Mouse (Mus musculus): ENCODE data around the gene Spag17.

Spag17 gene

DNA sequence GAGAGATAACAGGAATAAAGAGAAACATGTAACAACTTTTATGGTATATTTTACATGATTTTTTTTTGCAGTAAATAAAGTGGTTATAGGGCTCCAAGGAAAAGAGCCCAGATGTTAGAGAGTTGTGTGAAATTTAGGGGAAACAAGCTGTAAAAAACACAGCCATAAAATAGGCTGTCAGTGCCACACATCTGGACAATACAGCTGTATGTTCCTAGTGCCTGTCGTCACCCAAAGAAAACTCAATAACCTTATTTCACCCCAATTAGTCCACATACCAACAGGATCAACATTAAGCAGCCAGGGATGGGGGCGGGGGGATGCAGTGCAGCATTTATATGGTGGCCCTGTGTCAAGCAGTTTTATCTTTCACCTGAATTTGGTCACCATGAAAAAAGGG, 81.1 kb downstream of the Spag17 start:
- no peak for DNase-seq

- no peak for DNase-seq
Observed at GRCm38 (mm10) chr3:99970766-99971165, 85.6 kb downstream of the Spag17 start.

GRCm38 (mm10) chr3:99981046-99981445, 95.8 kb downstream of the Spag17 start:
- no peak for DNase-seq

DNA sequence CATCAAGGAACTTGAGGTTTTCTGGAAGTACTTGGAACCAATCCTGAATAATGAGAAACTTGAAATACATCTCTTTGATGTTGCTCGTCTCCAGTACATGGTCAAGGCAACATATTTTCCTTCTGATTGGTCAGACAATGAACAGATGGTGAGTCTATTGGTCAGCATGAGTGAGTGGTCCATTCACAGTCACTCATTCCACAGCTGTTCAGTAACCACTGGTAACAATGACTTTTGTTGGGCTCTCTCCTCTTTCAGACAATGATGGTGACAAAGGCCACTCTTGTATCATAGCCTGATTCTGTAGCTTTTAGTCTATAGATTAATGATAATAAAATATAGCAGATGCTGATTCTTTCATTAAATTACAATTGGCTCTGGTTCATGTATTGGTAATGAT, 119.5 kb downstream of the Spag17 start:
- DNase-seq = no peak

DNA sequence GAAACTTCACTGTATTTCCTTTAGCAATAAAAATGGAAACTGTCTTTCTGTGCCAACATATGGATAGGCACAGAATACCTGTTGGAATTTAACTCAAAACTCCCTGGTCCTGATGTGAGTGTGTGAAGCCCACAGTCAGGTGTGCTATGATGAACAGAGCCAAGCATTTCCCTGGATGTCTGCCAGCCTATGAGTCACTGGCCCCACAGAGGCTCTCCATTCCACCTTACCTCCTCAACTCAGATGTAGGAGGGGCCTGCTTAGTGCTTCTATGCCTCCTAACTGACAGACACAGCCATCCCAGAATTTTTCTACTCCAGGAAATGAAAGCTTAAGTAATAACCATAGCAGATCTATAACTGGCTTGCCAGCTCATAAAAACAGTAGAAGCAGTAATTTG, 124.6 kb downstream of the Spag17 start:
- no peak for DNase-seq

- DNase-seq = no peak
Observed at GRCm38 (mm10) chr3:100014110-100014509, 128.9 kb downstream of the Spag17 start.

DNA sequence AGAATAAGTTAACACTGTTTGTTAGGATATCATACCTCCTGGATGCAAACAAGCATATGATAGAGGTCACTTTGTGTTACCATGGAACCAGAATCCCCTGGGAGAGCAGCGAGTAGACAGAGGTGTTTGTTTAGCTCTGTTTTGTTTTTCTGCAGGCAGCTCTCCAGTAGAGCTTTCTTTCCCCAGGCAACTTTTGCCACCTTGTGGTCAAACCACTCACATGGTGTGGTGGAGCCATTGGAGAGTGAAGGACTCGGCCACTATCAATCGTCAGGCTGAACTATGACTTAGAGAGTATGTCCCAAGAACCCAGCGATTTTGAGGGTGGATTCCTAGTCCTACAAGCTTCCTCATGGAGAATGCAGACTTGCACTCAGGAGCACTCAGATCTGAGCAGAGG, 146.1 kb downstream of the Spag17 start:
- peak; percentile 53 for DNase-seq

DNA sequence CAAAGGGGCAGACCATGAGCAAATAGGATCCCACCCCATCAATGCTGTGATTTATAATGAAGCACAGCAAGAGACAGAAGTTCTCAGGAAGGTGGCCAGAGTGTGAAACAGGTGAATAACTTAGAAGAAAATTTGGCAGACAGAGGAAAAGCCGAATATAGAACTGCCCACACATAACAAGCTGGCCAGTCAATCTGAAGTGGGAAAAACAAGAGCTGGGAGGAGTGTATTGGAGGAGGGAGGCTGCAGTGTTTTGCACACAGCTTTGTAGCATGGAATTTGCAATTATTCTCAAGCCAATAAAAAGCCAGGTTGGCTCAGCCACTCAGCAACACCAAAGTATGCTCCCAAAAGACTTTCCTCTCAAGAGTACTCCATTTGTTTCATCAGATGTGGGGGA, 147.8 kb downstream of the Spag17 start:
- no peak for DNase-seq

GRCm38 (mm10) chr3:100034366-100034956, 149.3 kb downstream of the Spag17 start:
- DNase-seq = no peak

DNA sequence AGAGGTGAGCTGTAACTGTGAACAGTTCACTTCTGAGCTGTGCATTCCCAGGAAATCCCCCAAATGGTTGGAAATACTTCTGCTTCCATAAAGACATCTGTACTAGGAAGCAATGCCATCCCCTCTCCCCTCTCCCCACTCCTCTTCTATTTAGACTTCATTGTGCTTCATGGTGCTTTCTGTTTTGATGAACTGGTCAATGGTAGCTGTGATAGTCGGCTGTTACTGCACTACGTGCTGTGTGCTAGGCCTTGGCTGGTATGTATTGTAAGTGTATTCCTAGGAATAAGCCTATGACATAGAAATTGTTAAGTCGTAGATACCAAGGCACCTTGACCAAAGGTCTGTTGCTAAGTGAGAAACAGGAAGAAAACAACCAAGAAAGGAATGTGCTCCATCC, 149.9 kb downstream of the Spag17 start:
- DNase-seq = peak; percentile 25

DNA sequence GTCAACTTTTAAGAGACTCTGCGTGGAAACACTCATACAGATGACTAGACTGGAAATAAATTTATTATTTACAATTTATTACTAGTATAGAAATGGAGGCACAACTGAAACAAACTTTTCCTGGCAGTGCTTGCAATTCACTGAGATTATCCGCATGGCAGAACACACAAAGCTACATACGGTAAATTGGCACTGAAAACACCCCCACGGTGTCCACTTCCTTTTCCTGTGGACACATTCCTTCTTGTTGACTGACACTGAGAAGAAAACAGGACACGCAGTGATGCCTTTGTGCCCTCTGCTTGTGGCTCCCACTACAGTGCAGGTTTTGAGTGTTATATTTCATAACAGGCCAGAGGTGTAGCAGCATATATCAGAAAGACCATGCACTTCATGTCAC, 151.6 kb downstream of the Spag17 start:
- no peak for DNase-seq

DNA sequence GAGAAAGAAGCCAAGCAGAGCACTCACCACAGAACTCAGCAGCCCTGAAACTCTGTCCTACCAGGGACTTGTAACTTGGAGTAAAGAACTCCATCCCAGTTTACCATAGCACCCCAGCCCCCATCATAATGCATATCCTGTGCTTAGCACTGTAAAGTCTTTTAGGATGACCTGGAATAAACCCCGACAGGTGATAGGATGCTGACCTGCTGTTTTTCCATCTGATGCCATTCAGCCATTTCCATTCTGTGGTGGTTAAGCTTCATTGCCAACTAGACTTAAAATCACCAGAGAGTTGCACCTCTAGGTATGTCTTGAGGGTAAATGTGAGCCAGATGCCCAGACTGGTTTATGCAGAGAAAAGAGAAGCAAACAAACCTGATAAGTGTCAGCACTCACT, 189.2 kb downstream of the Spag17 start:
- DNase-seq = peak; percentile 74

GRCm38 (mm10) chr3:100102386-100103092, 217.3 kb downstream of the Spag17 start:
- no peak for DNase-seq

- peak; percentile 24 for DNase-seq
Observed at GRCm38 (mm10) chr3:100106736-100107135, 221.5 kb downstream of the Spag17 start.

GRCm38 (mm10) chr3:100118681-100119080, 233.5 kb downstream of the Spag17 start:
- no peak for DNase-seq

- DNase-seq = peak; percentile 17
Observed at GRCm38 (mm10) chr3:100121961-100122360, 236.8 kb downstream of the Spag17 start.

GRCm38 (mm10) chr3:100122445-100122844, 237.2 kb downstream of the Spag17 start:
- DNase-seq = no peak

GRCm38 (mm10) chr3:100160682-100161445, 275.7 kb downstream of the Spag17 start:
- no peak for DNase-seq

- no peak for DNase-seq
Observed at GRCm38 (mm10) chr3:100161665-100162314, 276.6 kb downstream of the Spag17 start.

DNA sequence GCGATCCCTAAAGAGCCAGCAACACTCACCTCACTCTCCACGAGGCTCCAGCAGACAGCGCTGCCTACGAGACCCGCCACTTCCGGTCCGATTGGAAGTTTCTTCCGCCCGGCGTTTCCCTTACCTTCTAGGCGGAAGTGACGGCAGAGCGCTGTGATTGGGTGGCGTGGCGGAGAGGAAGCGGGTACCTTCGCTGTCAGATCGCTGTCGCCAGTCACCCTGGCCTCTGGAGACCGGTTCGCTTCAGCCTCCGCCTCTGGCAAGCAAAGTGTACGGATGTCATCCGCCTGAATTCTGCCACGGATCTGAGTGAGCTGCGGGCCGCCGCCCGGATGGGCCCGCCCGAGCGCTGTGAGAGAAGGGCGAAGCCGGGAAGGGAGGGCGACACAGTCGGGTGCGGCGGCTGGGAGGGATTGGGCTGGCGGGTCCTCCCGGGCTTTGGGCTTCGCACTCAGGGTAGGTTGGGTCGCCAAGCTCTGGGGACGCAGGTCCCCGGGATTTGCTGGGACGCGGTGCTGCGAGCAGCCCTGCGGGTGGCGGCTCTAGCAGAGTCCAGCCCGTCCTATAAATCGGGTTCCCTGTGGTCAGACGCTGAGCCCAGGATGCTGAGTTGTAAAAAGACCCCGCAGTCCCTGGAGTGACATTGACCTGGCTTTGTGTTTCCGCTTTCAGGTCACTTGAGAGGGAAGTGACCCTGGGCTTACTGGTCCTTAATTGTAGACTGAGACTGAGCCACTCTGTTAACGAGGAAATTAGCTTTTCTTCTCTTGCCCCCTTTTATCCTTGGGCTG, 277.3 kb downstream of the Spag17 start, which contains the start of the genes Gdap2 and Wdr3:
TSS of gene Gdap2 (plus strand) at position 67 of the 791 bp plus-strand sequence.
TSS of gene Wdr3 (minus strand) at position 93 of the 791 bp plus-strand sequence.
- peak; percentile 100 for DNase-seq

DNA sequence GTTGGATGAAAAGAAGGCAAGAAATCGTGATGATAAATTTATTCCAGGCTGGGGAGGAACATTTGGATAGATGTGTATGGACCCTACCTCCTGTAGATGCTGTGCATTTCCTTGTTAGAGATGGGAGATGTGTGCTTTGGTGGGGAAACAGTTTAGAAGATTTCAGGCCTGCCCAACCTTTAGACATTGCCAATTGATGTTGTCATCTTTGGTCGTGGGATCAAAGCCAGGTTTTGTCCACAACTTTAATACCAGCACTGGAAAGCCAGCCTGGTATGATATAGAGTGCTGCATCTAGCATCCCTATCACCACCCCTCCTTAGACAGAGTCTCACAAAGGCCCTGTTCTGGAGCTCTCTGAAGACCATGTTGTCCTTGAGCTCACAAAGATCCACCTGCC, 278.4 kb downstream of the Spag17 start:
- no peak for DNase-seq

DNA sequence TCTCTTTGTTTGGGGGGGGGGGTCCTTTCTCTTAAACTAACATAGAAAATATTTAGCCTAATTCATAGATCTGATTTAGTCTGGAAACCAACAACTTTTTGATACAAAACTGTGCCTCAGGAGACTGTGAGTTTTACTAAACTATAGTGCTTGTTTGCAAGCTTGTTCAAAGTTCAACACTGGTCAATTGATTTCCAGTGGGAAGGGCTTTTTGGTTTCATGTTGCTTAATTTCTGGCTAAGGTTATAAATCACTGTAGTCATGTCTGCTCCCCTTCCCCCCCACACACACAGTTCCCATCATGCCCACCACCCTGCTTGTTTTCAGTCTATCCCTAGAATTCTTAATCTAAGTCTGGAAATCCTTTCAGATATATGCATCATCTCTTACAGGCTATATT, 279.8 kb downstream of the Spag17 start:
- no peak for DNase-seq
